Mouse (Mus musculus) cerebellum, adult 18-20 months (tissue): Measurements from ENCODE around the gene Mybbp1a.
"Not testable (repeated sequence)": the region's sequence is repeated elsewhere in the genome, so short reads cannot be mapped to it uniquely, and the experiment has no call there.

ENCODE experiments used
- DNase-seq, 2 experiments: peaks; one replicate each; pipeline ENCODE4 v3.0.0; 2021

The Mybbp1a gene

DNA sequence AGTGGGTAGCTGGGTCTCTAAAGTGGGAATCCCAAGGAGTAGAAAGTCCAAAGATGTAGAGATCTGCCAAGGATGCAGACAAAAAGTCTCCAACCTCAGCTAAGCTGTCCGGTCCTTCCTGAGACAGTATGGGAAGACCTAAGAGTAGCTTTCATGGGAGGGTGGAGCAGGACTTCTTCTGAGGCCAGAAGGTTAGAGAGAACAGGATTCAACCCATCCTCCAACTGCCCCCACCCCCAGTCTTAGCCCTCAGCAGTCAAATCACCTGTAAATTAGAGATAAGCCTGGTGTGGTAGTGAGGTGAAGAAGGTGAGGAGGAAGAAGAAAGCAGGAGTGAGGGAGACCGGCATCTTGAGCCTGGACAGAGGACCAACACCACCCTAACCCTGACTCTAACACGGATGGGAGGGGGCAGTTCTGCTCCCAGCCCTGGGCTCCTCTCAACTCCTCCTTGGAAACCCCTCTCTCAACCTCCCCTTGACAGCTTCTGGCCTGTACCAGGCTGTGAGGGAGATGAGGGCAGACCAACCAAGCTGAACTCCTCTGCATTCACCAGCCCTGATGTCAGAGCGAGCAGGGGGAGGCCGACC lies 27.5 kb upstream of the Mybbp1a start:
- DNase-seq = no peak

DNA sequence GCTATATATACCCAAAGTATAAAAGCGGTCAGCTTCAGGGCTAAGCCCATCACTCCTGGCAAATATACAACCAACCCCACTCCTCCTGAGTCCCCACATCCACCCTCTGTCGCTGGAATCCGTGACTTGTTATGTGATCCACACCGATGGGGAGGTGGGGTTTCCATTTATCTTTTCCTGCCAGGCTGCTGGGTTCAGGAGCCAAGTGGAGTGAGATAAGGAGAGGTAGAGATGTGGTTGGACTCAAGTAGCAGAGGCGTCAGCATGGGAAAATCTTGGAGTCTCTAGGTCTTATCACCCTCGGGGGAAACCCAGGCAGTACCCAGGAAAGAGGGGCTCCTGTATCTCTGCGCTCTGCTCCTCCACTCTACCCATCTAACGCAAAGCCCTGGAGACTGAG lies 26.0 kb upstream of the Mybbp1a start:
- DNase-seq = no peak

DNA sequence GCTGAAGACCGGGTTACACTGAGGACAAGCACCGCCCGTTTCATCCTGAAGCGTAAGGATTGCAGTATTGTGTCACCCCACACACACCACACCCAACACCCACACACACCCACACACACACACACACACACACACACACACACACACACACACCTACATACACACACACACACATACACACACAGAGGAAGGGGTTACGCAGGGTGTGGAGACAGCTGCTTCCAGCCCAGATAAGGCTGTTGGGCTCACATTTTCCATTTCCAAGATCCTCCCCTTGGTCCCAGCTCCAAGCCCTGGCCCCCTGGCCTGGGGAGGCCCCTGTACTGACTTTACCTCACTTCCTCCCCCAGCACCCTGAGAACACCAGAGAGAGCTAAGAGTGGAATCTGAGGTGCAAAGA lies 24.5 kb upstream of the Mybbp1a start:
- DNase-seq = no peak

DNA sequence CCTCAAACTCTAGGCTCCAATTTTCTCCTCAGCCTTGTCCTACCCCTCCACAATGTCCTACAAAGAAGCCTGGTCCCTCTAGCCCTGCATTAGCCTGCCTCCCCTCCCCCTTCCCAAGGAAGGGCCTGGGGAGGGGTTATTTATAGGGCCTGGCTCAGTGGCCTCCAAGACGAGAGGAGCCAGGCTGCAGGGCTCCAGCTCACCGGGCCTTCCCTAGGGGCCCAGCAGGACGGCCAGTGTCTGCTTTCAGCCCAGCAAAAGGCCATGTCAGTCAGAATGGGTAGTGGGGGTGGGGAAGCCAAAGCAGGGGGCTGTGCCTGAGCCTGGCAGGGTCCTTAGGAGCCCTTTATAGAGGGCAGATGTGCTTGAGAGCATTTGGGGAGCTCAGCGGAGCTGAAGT lies 23.8 kb upstream of the Mybbp1a start:
- DNase-seq = no peak

DNA sequence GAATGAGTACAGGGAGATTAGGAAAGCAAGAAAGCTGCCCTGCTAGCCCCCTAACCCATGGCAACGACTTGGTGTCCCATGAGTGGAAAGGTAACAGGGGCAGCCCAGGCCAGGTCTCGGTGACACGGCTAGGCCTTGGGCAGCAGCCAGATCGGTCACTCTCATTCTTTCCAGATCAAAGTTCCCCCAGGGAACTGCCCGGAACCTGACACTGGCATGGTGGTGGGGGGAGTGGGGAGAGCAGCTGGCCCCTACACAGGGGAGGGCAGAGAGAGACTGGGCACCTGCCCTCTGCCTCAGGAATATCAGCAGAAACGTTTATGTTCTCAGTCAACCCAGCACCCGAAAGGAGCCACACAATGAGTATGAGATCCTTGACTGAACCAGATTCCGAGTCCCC lies 22.9 kb upstream of the Mybbp1a start:
- DNase-seq = no peak

DNA sequence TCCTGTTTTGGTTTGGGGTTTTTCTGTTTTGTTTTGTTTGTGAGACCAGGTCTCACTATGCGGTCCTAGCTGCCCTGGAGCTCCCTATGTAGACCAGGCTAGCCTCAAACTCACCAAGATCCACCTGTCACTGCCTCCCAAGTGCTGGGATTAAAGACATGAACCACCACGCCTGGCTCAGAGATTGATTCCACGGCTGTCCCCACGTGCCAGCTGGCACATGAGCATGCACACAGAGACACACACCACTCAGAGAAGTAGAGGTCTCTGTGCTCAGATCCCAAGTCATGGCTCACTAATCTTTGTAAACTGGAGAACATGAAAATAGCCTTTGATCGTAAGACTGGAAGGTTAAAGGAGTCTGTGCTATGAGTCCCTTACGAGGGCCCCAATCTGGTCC lies 22.1 kb upstream of the Mybbp1a start:
- DNase-seq = no peak

DNA sequence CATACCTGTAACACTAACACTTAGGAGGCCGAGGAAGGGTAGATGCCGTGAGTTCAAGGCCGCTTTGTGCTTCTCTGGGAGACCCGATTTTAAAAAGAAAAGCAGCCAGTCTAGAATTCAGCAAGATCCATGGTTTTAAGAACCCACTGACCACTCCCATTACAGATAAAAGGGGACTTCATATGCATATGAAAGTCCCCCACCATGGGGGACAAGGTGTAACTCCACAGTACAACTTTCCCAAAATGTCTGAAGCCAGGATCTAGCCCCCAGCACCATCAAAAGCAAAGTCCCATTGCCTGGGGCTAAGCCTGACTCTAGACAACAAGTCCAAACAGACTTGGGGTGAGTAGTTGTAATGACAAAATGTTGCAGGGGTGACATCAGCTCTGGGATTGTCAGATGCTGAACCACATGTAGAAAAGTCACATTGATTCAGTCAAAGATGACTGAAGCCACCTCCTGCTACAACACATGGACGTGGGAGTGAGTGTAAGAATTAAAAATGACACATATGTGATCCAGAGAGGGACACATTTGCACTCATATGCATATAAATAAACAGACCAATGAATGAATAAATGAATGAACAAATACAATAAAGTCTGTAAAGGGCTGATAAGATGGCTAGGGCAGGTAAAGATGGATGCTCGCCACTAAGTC lies 20.6 kb upstream of the Mybbp1a start:
- DNase-seq = no peak

DNA sequence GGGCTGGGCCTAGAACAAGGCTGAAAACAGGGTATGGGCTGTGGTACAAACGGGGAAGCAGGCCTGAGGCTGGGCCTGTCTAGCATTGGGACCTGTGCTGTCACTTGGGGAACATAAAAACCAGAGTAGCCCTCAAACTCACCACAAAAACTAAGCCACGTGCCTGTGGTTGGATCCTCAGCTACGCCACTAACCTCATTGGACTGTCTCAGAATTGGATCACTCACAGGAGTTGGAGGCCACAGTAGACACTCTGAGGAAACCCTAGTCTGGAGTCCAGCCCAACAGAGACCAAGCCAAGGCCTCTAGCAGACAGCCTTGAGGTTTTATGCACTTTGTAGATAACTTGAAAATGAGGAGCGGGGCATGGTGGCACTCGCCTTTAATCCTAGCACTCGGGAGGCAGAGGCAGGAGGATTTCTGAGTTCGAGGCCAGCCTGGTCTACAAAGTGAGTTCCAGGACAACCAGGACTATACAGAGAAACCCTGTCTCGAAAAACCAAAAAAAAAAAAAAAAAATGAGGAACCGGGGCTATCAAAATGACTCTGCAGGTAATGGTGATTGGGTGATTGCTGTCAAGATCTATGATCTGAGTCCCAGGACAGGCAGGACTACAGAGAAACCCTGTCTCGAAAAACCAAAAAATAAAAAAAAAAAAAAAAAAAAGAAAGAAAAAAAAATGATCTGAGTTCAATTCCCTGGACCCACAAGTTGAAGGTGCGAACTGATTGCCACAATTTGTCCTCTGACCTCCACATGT lies 19.5 kb upstream of the Mybbp1a start:
- DNase-seq = no peak

DNA sequence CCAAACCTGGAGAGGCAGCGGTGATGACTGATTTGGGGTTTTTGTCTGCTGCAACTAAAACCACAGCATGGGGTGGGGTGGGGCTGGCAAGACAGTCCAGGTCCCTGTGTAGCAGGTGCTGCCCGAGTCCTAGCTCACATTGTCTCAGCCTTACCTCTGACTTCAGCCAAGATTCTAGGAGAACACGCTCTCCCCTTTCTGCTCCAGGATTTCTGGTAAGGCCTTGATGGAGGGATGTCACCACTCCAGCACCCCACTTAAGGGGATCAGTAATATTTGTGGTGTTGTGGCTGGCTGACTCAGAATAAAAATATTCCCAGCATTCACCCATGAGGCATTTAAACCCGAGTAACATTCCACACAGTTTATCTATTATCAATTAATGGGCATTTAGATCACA lies 17.5 kb upstream of the Mybbp1a start:
- no peak for DNase-seq

DNA sequence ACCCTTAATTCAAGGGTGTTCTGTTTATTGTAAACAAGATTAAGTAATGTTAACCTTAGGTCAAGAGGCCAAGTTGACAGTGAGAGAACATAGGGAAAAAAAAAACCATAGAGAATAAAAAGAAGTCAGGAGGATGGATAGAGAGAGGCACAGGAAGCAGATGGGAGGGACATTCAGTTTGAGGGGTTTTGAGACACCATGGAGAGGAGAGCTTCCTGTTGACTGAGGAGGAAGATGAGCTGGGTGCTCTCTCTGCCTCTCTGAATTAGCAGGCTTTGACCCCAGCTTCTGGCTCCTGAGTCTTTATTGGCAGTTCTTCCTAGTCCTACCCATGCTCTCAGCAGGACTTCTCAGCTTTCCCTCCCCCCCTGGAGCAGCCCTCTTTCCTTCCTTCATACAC lies 16.0 kb upstream of the Mybbp1a start:
- DNase-seq = no peak

DNA sequence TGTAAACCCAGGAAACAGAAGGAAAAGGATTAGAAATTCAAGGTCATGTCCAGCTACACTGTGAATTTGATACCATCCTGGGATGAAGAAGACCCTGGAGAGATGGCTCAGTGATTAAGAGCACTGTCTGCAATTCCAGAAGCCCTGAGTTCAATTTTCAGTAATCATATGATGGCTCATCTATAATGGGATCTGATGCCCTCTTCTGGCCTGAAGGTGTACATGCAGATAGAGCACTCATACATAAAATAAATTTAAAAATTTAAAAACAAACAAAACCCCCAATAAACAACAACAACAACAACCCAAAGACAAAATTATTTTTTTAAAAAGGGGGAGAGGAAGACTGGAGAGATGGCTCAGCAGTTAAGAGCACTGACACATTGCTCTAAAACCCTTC lies 14.3 kb upstream of the Mybbp1a start:
- DNase-seq = no peak

DNA sequence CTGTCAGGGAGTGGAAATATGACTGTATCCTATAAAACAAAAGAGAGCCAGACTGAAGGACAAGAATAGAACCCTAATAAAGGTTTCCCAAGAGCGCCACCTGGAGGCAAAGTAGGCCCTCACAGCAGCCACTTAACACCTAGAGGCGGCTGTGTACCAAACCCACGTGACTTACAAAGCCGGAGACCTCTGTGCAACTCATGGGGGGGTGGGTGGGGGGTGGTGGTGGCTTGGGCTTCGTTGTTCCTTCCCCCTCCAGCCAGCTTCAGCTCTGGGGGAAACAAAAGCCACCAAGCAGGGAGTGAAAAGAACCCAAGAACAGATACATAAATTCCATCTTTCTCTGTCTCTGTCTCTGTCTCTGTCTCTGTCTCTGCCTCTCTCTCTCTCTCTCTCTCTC lies 12.5 kb upstream of the Mybbp1a start:
- peak; percentile 66 to 67 for DNase-seq

DNA sequence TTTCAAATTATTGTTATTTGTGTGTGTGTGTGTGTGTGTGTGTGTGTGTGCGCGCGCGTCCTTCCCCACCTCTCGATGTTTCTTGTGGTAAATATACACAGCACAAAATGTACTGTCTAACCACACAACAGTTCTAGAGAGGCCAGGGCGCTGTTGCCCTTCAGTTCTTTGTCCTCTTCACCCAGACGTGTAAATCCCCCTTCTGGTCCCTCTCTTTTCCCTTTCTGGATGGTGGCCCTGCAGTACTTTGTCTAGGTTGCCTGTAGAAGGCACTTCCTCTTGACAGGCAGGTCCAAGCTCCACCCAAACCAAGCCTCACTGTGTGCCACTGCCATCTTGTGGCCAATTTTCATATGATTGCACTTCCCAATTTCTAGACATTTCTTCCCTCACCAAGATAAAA lies 11.9 kb upstream of the Mybbp1a start:
- peak; percentile 70 to 71 for DNase-seq

DNA sequence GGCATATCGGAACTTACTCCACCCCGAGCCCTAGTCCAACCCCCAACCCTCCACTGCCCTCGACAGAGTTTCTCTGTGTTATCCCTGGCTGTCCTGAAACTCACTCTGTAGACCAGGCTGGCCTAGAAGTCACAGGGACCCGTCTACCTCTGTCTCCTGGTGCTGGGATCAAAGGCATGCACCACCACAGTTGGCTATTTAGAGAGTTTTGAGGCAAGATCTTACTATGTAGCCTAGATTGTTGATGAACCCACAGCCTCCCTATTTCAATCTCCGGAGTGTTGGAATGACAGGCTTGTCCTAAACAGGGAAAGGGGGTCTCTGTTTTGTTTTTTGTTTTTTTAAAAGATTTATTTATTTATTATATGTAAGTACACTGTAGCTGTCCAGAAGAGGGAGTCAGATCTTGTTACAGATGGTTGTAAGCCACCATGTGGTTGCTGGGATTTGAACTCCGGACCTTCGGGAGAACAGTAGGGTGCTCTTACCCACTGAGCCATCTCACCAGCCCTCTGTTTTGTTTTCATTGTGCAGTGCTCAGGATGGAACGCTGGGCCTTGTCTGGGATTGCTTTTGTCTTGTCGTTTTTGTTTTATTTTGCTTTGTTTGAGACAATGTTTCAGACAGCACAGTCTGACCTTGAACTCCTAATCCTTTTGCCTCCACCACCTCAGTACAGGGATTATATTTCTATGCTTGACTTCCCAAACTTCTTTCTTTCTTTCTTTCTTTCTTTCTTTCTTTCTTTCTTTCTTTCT lies 10.7 kb upstream of the Mybbp1a start:
- DNase-seq = not testable (repeated sequence)

DNA sequence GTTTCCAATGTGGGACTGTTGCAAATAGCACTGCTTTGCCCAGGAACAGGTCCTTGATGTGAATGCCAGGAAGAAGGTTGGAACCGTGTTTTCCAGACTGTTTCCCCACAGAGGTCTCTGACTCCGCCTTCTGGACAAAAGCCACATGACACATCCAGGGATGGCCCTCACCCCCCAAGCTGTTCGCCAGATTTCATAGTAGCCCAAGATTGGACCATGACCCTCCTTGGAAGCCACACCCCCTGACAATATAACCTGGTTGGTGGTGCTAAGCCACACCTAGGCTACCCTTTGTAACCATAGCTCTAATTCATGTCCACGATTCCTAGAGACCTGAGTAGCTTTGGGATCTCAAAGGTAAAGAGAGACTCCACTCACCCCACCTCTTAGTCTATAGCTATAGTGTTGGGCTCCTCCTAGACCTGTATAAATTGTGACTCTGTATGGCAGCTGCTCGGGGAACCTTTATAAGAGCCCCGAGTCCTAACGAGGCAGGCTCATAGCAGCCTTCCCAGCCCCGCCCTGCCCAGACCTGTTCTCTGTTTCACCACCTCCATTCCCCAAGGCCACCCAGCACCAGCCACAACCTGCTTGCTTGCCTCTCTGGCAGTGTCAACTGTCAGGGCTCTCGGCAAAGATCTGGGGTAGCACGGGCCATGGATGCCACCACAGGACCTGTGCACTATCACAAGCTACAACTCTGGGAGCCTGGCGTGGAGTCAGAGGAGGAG lies 6.0 kb upstream of the Mybbp1a start, which contains the start of gene Ggt6:
TSS of gene Ggt6 (plus strand) at position 564 of the 731 bp plus-strand sequence.
- no peak for DNase-seq

DNA sequence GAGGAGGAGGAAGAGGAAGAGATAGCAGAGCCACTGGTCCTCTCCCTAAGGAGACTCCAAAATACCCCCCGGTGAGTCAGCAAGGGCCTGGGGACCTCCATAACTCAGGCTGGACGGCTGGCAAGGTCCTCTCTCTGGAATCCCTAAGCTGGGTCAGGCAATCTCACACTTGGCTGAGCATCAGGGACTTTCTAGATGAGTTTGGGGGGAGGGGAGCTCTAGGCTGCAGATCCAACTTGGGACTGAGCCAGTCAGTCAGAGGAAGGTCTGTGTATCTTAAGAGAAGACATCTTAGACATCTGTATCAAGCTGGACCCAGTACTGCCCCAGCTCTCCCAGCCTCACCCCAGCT lies 5.5 kb upstream of the Mybbp1a start:
- no peak for DNase-seq

DNA sequence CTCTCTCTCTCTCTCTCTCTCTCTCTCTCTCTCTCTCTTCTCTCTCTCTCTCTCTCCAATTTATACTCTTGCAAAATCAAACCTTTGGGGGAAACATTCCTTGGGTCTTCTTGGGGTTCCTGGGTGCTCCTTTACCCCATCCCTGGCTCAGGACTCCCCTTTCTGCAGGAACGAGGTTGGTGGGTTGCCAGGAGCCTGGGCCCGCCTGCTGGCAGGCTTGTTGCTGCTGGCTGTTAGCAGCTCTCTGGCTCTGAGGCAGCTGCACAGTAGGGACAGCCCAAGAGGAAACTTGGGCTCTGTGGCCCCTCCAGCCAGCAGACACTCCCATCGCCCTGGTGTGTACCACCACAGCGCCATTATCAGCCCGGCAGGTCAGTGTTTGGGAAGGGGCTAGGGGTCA lies 4.9 kb upstream of the Mybbp1a start:
- DNase-seq = no peak

DNA sequence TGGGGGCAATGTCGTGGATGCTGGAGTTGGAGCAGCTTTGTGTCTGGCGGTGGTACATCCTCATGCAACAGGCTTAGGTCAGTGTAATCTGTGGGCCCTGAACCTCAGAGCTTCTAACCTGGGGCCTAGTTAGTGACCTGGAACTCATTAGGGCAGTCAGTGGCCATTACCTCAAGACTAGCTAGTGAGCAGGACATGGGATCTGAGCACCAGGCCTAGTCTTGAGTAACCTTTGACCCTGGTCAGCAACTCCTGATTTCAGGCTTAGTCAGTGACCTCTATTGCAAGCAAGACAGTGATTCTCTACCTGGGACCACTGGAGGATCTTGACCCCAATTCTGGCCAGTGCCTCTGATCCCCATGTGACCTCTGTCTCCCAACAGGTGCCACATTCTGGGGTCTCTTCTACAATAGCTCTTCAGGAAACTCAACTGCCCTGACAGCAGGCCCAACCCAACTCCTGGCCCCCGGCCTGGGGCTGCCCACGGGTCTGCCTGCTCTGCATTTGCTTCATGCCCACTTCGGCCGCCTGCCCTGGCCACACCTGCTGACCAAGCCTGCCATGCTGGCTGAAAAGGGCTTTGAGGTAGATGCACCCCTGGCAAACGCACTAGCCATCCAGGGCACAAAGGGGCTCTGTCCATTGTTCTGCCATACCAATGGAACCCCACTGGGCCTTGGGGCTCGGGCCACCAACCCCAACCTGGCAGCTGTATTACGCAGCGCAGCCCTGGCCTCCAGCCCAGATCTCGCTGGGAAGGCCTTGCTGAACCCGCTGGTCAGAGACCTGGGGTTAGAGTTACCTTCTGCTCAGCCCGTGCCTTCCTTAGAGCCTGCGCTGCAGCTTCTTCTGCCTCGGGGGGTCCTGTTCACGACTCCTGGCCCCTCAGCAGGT lies 4.2 kb upstream of the Mybbp1a start:
- no peak for DNase-seq

DNA sequence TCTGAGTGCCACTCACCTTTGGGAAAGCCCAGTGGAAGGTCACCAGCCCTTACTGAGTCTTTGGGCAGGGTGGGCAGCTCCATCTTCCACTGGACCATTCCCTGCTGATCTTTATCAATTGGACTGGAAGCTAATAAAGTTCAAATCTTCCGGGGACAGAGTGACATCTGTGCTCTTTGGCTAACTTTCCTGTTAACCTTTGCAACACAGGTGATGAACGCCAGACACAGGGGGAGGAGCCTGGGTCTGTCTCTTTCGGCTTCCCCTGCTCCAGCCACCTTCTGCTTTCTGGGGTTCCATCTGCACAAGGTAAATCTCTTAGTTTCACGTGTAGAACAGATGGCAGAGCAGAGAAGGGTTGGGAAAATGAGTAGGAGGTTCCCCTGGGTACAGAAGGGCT lies 2.7 kb upstream of the Mybbp1a start:
- no peak for DNase-seq

DNA sequence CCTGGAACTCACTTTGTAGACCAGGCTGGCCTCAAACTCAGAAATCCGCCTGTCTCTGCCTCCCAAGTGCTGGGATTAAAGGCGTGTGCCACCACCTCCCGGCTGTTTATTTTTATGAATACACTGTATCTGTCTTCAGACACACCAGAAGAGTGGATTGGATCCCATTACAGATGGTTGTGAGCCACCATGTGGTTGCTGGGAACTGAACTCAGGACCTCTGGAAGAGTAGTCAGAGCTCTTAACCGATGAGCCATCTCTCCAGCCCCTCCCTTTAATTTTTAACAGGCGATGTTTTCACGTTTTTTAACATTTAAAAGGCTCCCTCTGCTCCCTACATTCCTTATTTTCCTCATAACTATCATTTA lies 574 bp upstream of the Mybbp1a start:
- DNase-seq = not testable (repeated sequence)

DNA sequence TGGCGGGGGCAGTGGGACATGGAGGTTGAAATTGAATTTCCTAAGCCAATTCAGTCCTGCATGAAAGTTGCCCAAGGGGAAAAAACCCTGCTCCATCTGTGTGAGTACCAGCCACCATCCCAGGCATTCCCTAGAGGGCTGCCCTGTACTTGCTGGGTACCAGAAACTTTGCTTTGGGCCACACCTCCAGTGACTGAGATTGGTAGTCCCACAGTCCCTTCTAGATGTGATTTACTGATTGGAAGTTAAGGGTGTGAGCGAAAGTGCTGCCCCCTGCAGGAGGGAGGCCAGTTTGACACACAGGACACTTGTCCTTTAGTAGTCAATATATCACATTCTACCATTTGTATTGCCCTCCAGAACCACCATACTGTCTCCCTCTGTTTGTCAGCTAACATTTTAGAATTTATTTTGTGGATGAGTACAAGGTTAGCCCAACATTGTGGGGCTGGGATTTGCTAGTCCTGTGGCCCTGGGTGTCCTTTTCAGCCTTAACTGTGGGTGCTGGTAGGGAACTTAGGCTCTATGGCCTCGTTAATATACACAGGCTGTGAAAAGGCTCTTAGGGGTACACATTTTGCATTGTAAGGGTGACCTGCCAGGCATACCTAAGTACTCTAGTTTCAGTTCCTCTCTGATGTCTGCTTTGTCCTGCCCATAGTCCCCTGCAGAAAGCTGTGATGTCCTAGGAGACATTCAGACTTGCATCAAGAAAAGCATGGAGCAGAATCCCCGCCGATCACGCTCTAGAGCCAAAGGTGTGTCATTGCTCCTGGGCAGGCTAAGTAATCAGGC lies 5.4 kb downstream of the Mybbp1a start:
- DNase-seq = peak in 1 of 2 experiments; percentile 41
